Mouse (Mus musculus) heart, postnatal 14 days (tissue): ENCODE results near the gene Nrap. TPM values are rescaled to one million over a fixed set of nuclear protein-coding genes. Genes with fewer than 3 reads are reported as not detected.
A peak's percentile ranks its signal among the peaks of the same experiment; 100 is the strongest.

Experiments used
- DNase-seq, 2 experiments: peaks; one replicate each; pipeline ENCODE4 v3.0.0; 2021 to 2022
- intact Hi-C: fragments of 180-260 bp; cut with DNase I; formaldehyde crosslinking; loops from one replicate; pipeline ENCODE4 v1.15.1; 2025
- total RNA-seq, 2 experiments: library from RNA; stranded (reverse); gene quantifications; 2 replicates each; pipeline ENCODE4 v1.2.3; 2021

The Nrap gene
- total RNA-seq, 2 experiments from 2014 or later: 219 to 250 TPM

- no peak for DNase-seq
- intact Hi-C loops: no loop called here
Observed at GRCm38 (mm10) chr19:56321303-56321920, 68.4 kb downstream of the Nrap start.

GRCm38 (mm10) chr19:56320186-56320860 lies 69.5 kb downstream of the Nrap start:
- DNase-seq: no peak
- intact Hi-C loops: no loop called here

- no peak for DNase-seq
- intact Hi-C loops: no loop called here
Observed at GRCm38 (mm10) chr19:56319629-56320028, 70.2 kb downstream of the Nrap start.

GRCm38 (mm10) chr19:56319219-56319618 lies 70.6 kb downstream of the Nrap start:
- no peak for DNase-seq
- intact Hi-C loops: no loop called here

- intact Hi-C loops: no loop called here
- no peak for DNase-seq
Observed at GRCm38 (mm10) chr19:56316531-56316930, 73.3 kb downstream of the Nrap start.

GRCm38 (mm10) chr19:56300835-56301234 lies 89.0 kb downstream of the Nrap start:
- DNase-seq: peak; percentile 44
- intact Hi-C loops: no loop called here

- no peak for DNase-seq
- intact Hi-C loops: no loop called here
Observed at GRCm38 (mm10) chr19:56297264-56297663, 92.6 kb downstream of the Nrap start.

- DNase-seq: no peak
- intact Hi-C loops: no loop called here
Observed at GRCm38 (mm10) chr19:56296668-56297067, 93.2 kb downstream of the Nrap start.

- peak; percentile 71 to 87 for DNase-seq
Observed at GRCm38 (mm10) chr19:56294654-56295399, 95.0 kb downstream of the Nrap start.

GRCm38 (mm10) chr19:56292335-56292734 lies 97.5 kb downstream of the Nrap start:
- no peak for DNase-seq
- intact Hi-C loops: no loop called here

More at GRCm38 (mm10) chr19:56294654-56295399, 95.0 kb downstream of the Nrap start:
- intact Hi-C loops: no loop called here

GRCm38 (mm10) chr19:56291898-56292297 lies 97.9 kb downstream of the Nrap start:
- intact Hi-C loops: no loop called here

GRCm38 (mm10) chr19:56289642-56290041 lies 100.2 kb downstream of the Nrap start:
- intact Hi-C loops: no loop called here
- no peak for DNase-seq

More at GRCm38 (mm10) chr19:56291898-56292297, 97.9 kb downstream of the Nrap start:
- peak; percentile 13 to 46 for DNase-seq

GRCm38 (mm10) chr19:56288436-56288835 lies 101.4 kb downstream of the Nrap start:
- no peak for DNase-seq
- intact Hi-C loops: no loop called here

GRCm38 (mm10) chr19:56287580-56288367 lies 102.1 kb downstream of the Nrap start:
- intact Hi-C loops: no loop called here
- no peak for DNase-seq

GRCm38 (mm10) chr19:56286866-56287265 lies 103.0 kb downstream of the Nrap start, which contains the start of gene Habp2:
Habp2 (plus strand) TSS chr19:56287137.
- intact Hi-C loops: no loop called here

GRCm38 (mm10) chr19:56285222-56285621 lies 104.6 kb downstream of the Nrap start:
- no peak for DNase-seq
- intact Hi-C loops: no loop called here

More at GRCm38 (mm10) chr19:56286866-56287265, 103.0 kb downstream of the Nrap start, which contains the start of gene Habp2:
- no peak for DNase-seq

- DNase-seq: no peak
- intact Hi-C loops: no loop called here
Observed at GRCm38 (mm10) chr19:56278366-56278765, 111.5 kb downstream of the Nrap start.

GRCm38 (mm10) chr19:56277951-56278350 lies 111.9 kb downstream of the Nrap start:
- intact Hi-C loops: no loop called here
- no peak for DNase-seq

GRCm38 (mm10) chr19:56277140-56277804 lies 112.6 kb downstream of the Nrap start:
- intact Hi-C loops: no loop called here
- DNase-seq: no peak

GRCm38 (mm10) chr19:56272081-56272480 lies 117.8 kb downstream of the Nrap start:
- intact Hi-C loops: no loop called here
- DNase-seq: no peak
